Mouse (Mus musculus) heart, postnatal 0 days (tissue): Measurements from ENCODE around the gene Psmd7. TPM values are rescaled to one million over a fixed set of nuclear protein-coding genes. Genes with fewer than 3 reads are reported as not detected.

Source experiments
- ATAC-seq: fragments of 200-750 bp; cut with Nextera tagmentation; 2 replicates; pipeline ENCODE4 v1.8.0; 2017; ENCODE audit warnings: low read depth, moderate number of reproducible peaks, moderate library complexity; ENCODE audit not compliant: insufficient read depth
- DNase-seq: peaks from one replicate; pipeline ENCODE4 v3.0.0-alpha.2; 2016; ENCODE audit warnings: low spot score
- H3K27ac ChIP-seq: fragments of 300-500 bp; sonication (generic); 2 replicates; pipeline ENCODE4 v1.5.1; 2014; ENCODE audit warnings: low read depth, mild to moderate bottlenecking
- H3K27me3 ChIP-seq: fragments of 300-500 bp; sonication (generic); 2 replicates; pipeline ENCODE4 v1.6.1; 2014; ENCODE audit warnings: low read length, mixed read lengths; ENCODE audit not compliant: control insufficient read depth, insufficient read depth
- H3K36me3 ChIP-seq: fragments of 300-500 bp; sonication (generic); replicated peaks from 2 replicates; pipeline ENCODE4 v1.6.1; 2014; ENCODE audit warnings: low read length, mixed read lengths; ENCODE audit not compliant: control insufficient read depth, insufficient read depth
- H3K4me1 ChIP-seq: fragments of 300-500 bp; sonication (generic); 2 replicates; pipeline ENCODE4 v1.6.1; 2014; ENCODE audit warnings: antibody characterized with exemption; ENCODE audit not compliant: control insufficient read depth, insufficient read depth
- H3K4me2 ChIP-seq: fragments of 300-500 bp; sonication (generic); 2 replicates; pipeline ENCODE4 v1.6.1; 2014; ENCODE audit warnings: low read depth, mild to moderate bottlenecking, low read length, moderate library complexity
- H3K4me3 ChIP-seq: fragments of 300-500 bp; sonication (generic); 2 replicates; pipeline ENCODE4 v1.5.1; 2014; ENCODE audit warnings: low read depth, low read length
- H3K9ac ChIP-seq: fragments of 300-500 bp; sonication (generic); replicated peaks from 2 replicates; pipeline ENCODE4 v1.6.1; 2014; ENCODE audit warnings: low read depth, low read length, mixed read lengths
- H3K9me3 ChIP-seq: fragments of 300-500 bp; sonication (generic); replicated peaks from 2 replicates; pipeline ENCODE4 v1.6.1; 2016; ENCODE audit warnings: low read length; ENCODE audit not compliant: control insufficient read depth
- CTCF ChIP-seq: IDR thresholded peaks from 2 replicates; pipeline ENCODE4 v1.5.1; 2016; ENCODE audit warnings: antibody characterized with exemption, control low read depth, low read depth
- EP300 ChIP-seq: IDR thresholded peaks from 2 replicates; pipeline ENCODE4 v1.6.1; 2016; ENCODE audit warnings: antibody characterized with exemption, low read depth
- WGBS: fragments of 180-500 bp; shearing (Covaris S2); extraction: QIAGEN DNeasy Blood & Tissue Kit; methylation state at CpG from one replicate; pipeline ENCODE4 v1.1.7; 2014; 5-methylcytosine and 5-hydroxymethylcytosine counted together
- microRNA counts: library from miRNA; unstranded; fragments of <30 nt; microRNA quantifications from one replicate; lab custom pipeline; 2015
- microRNA-seq: library from miRNA; unstranded; fragments of <30 nt; microRNA quantifications from one replicate; pipeline ENCODE4, GENCODE M21; 2016
- polyA plus RNA-seq: library from polyadenylated mRNA; unstranded; fragments of >200 nt; fragmentation: Nextera tagmentation; extraction: Ambion mirVana; gene quantifications from 2 replicates; pipeline ENCODE4 v1.2.1, GENCODE M21; 2015
- total RNA-seq: library from RNA; depleted of rRNA; stranded (reverse); fragments of >200 nt; gene quantifications from 2 replicates; pipeline ENCODE4 v1.2.3, GENCODE M21; 2014; ENCODE audit warnings: low replicate concordance; rRNA removed

Psmd7 gene
- total and polyA plus RNA-seq, 2 experiments from 2014 or later, result 27.6 to 159 TPM

GRCm38 (mm10) chr8:107540623-107541022, 47.6 kb downstream of the Psmd7 start:
- WGBS, result 79% methylated on average over 12 of the region's 12 CpGs
- no peak for DNase-seq
- ATAC-seq, result no peak

GRCm38 (mm10) chr8:107537472-107537871, 50.8 kb downstream of the Psmd7 start:
- ATAC-seq (no peak), DNase-seq (no peak)
- WGBS, result 56% methylated on average over 4 of the region's 4 CpGs
- H3K4me3 ChIP-seq, result no peak overlapping the region
- peaks cover 17% of the 10 kb centered on the region for H3K4me1 ChIP-seq
- H3K27ac ChIP-seq, result no peak overlapping the region
- no peak overlapping the region for H3K4me2 ChIP-seq
- no peaks in the 10 kb centered on the region for H3K27me3 ChIP-seq
- H3K9ac ChIP-seq, result no peak overlapping the region
- no peaks in the 10 kb centered on the region for H3K9me3 ChIP-seq
- TF ChIP-seq CTCF (no peak), EP300 (no peak)
- peaks cover 9% of the 10 kb centered on the region; the same call in 1 of the 2 replicates for H3K36me3 ChIP-seq

More at GRCm38 (mm10) chr8:107540623-107541022, 47.6 kb downstream of the Psmd7 start:
- H3K9me3 ChIP-seq, result no peaks in the 10 kb centered on the region
- H3K4me3 ChIP-seq, result no peak overlapping the region
- H3K27me3 ChIP-seq, result no peaks in the 10 kb centered on the region
- H3K36me3 ChIP-seq, result no peaks in the 10 kb centered on the region; the same call in 1 of the 2 replicates
- no peak overlapping the region for H3K27ac ChIP-seq
- peaks cover 25% of the 10 kb centered on the region for H3K4me1 ChIP-seq
- no peak overlapping the region for H3K4me2 ChIP-seq
- H3K9ac ChIP-seq, result no peak overlapping the region
- TF ChIP-seq EP300 (no peak), CTCF (no peak)

MicroRNAs encoded within 50 kb of the gene (microRNA counts, 519-probe panel; counts per million panel counts)
- microRNA mmu-miR-140 (lab: Ali Mortazavi, UCI), result 4,291 counts per million, percentile 54 among the panel's probes with 10 or more counts

Small RNAs within 50 kb of the gene (microRNA-seq; reads per million reads assigned to microRNA genes)
- 2,815 reads per million, percentile 89 among the genes with 10 or more reads in this experiment for gene Mir140

Other genes starting within 250 kb of the Psmd7 start
- gene Nqo1, start 185.3 kb downstream of the Psmd7 start, total RNA-seq, result 20.8 and 34.6 TPM in 2 replicates
- gene Nqo1, start 185.3 kb downstream of the Psmd7 start, polyA plus RNA-seq, result 19.7 and 19.9 TPM in 2 replicates
- gene Nob1, start 163.4 kb downstream of the Psmd7 start, total RNA-seq, result 9.4 and 26.1 TPM in 2 replicates
- 32.4 and 35.6 TPM in 2 replicates for gene Nob1, start 163.4 kb downstream of the Psmd7 start, polyA plus RNA-seq
- 37.5 and 40.5 TPM in 2 replicates for gene Wwp2, start 152.1 kb downstream of the Psmd7 start, total RNA-seq
- 18.4 and 20.4 TPM in 2 replicates for gene Wwp2, start 152.1 kb downstream of the Psmd7 start, polyA plus RNA-seq